Mouse (Mus musculus) testis, postnatal 10 days (tissue): ENCODE measurements at regions not wholly inside any gene's neighbourhood (a gene's known extent, or its start where the extent isn't known, plus 50 kb on each side); places are given as distances from the start of the nearest gene placed in this dataset.
A peak's percentile ranks its signal among the peaks of the same experiment; 100 is the strongest.

Source experiments
- DNase-seq: peaks from one replicate; pipeline ENCODE4 v3.0.0; 2021; ENCODE audit warnings: low spot score

GRCm38 (mm10) chrX:14273628-14274337, 62.8 kb downstream of the H2al1n start:
- no peak for DNase-seq

GRCm38 (mm10) chrX:14279312-14279711, 68.4 kb downstream of the H2al1n start:
- DNase-seq = no peak

GRCm38 (mm10) chrX:14279736-14280135, 68.8 kb downstream of the H2al1n start:
- no peak for DNase-seq

GRCm38 (mm10) chrX:14294890-14295289, 83.9 kb downstream of the H2al1n start:
- DNase-seq = no peak

GRCm38 (mm10) chrX:14302125-14302524, 91.2 kb downstream of the H2al1n start:
- DNase-seq = no peak

- peak; percentile 31 for DNase-seq
Observed at GRCm38 (mm10) chrX:14312746-14313145, 101.8 kb downstream of the H2al1n start.

GRCm38 (mm10) chrX:14352416-14352815, 141.5 kb downstream of the H2al1n start:
- DNase-seq = no peak

GRCm38 (mm10) chrX:14353366-14353765, 142.4 kb downstream of the H2al1n start:
- no peak for DNase-seq

GRCm38 (mm10) chrX:14356466-14357030, 145.6 kb downstream of the H2al1n start:
- no peak for DNase-seq
